ENCODE assay signal across 8 mouse cellular contexts in the genomic region with DNA sequence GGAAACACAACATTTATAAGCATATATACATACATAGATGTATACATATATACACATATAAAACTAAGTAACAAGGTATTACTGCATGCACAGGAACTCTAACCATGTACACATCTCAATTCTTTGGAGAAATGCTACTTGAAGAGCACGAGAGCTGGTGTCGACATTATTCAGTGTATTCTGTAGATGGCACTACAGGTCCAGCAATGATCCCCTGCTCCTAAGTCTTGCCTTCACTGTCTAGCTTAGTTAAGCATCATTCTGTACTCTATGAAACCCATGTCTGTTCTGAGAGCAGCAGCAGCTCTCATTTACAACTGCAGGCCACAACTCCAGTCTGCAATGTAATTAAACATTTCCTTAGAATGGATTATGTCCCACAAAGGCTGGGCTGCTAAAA.
DNase-seq lines count a peak whose midpoint lies in the region; ATAC-seq and TF ChIP-seq lines count a peak whose summit lies in the region.
"Had no signal": no experiment of that assay in that cellular context is flagged by ENCODE, and none has a peak within 500 bp of the region (broad histone marks: within the 10 kb centered on the region; RNA-seq: fewer than 3 reads in every experiment).

No protein-coding gene starts in this region.

- H3K4me1 ChIP-seq in kidney, embryonic 16.5 days (ENCODE audit: insufficient read depth, low read length) = no peaks in the 10 kb centered on the region
- no peaks in the 10 kb centered on the region for H3K4me1 ChIP-seq in forebrain, postnatal 0 days (ENCODE audit: insufficient read depth)
- H3K4me1 ChIP-seq: neural tube, embryonic 12.5 days had no signal

- no peak for ATAC-seq in kidney, embryonic 16.5 days (ENCODE audit: low FRiP score, low TSS enrichment)
- peak; percentile 95 for ATAC-seq in forebrain, postnatal 0 days
- 0 out of 2 replicates have a peak, but pooled peaks have one; percentile 42 for ATAC-seq in megakaryocyte progenitor cell, adult 5-6 weeks (replicated peaks; ENCODE audit: poor library complexity)

- H3K27me3 ChIP-seq in kidney, embryonic 16.5 days (ENCODE audit: insufficient read depth, low read length) = no peaks in the 10 kb centered on the region
- no peaks in the 10 kb centered on the region for H3K27me3 ChIP-seq in forebrain, postnatal 0 days (ENCODE audit: insufficient read depth, low read length)
- H3K27me3 ChIP-seq: neural tube, embryonic 12.5 days had no signal

- TF ChIP-seq CTCF in forebrain, postnatal 0 days (IDR thresholded peaks at IDR 0.05; ENCODE audit: low read depth) = peak; percentile 74

- no peak overlapping the region for H3K4me3 ChIP-seq in kidney, embryonic 16.5 days (ENCODE audit: low read length)
- no peak overlapping the region for H3K4me3 ChIP-seq in forebrain, postnatal 0 days (ENCODE audit: low read depth, low read length)
- H3K4me3 ChIP-seq: neural tube, embryonic 12.5 days had no signal

- H3K9me3 ChIP-seq in kidney, embryonic 16.5 days (ENCODE audit: low read length) = no peaks in the 10 kb centered on the region
- H3K9me3 ChIP-seq in forebrain, postnatal 0 days (ENCODE audit: low read length) = no peaks in the 10 kb centered on the region
- H3K9me3 ChIP-seq: neural tube, embryonic 12.5 days had no signal

- 71% methylated on average over 2 of the region's 2 CpGs for WGBS in kidney, embryonic 16.5 days
- WGBS in forebrain, postnatal 0 days = 69% methylated on average over 2 of the region's 2 CpGs

- no peak overlapping the region for H3K4me2 ChIP-seq in kidney, embryonic 16.5 days (replicated peaks; ENCODE audit: low read depth, low read length)
- no peak overlapping the region for H3K4me2 ChIP-seq in forebrain, postnatal 0 days (ENCODE audit: low read depth)
- H3K4me2 ChIP-seq: neural tube, embryonic 12.5 days had no signal

- no peak overlapping the region for H3K9ac ChIP-seq in kidney, embryonic 16.5 days (replicated peaks; ENCODE audit: low read length)
- H3K9ac ChIP-seq in forebrain, postnatal 0 days = no peak overlapping the region
- H3K9ac ChIP-seq: neural tube, embryonic 12.5 days had no signal

- DNase-seq in kidney, postnatal 14 days = peak; percentile 23
- DNase-seq in cerebellum, adult 11 months = peak; percentile 39
- peak; percentile 76 for DNase-seq in forebrain, postnatal 0 days
- no peak for DNase-seq in T-cell, adult 2 months (ENCODE audit: low spot score)
- no peak for DNase-seq in urinary bladder, adult 2 months (ENCODE audit: low spot score)

- no peaks in the 10 kb centered on the region for H3K36me3 ChIP-seq in kidney, embryonic 16.5 days (ENCODE audit: insufficient read depth, low read length)
- H3K36me3 ChIP-seq in forebrain, postnatal 0 days (ENCODE audit: insufficient read depth) = no peaks in the 10 kb centered on the region
- H3K36me3 ChIP-seq: neural tube, embryonic 12.5 days had no signal

- no peak overlapping the region for H3K27ac ChIP-seq in kidney, embryonic 16.5 days (ENCODE audit: low read length)
- H3K27ac ChIP-seq in forebrain, postnatal 0 days (ENCODE audit: low read depth, low read length) = no peak overlapping the region
- H3K27ac ChIP-seq: neural tube, embryonic 12.5 days had no signal

Comparison
In these comparisons a context has a peak if more than half of its experiments do, and no peak if none do; other contexts are left out.
1. DNase-seq: peak in kidney, postnatal 14 days (single experiment), cerebellum, adult 11 months (single experiment) and forebrain, postnatal 0 days (single experiment); none in T-cell, adult 2 months (single experiment) and urinary bladder, adult 2 months (single experiment).